Mouse (Mus musculus): ENCODE data around the gene Capn10.

DNA sequence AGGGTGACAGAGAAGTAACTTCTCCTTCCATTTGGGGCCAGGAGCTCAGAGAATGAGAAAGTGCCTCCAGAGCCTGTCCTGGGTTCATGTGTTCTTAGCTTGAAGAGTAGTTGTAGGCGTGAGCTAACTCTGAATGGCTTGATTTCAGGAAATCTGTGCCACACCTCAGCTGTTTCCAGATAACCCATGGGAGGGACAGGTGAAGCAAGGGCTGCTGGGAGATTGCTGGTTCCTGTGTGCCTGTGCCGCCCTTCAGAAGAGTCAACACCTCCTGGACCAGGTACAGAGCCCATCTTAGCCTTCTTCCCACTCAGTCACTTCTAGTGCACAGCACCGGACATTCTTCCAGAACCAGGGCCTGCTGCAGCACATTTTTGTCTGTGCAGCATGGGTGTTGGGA lies 3.6 kb downstream of the Capn10 start:
- TF ChIP-seq KAT2A (IDR thresholded peaks at IDR 0.05; ENCODE audit: insufficient replicate concordance, low read length) (no peak), MYC (IDR thresholded peaks at IDR 0.05; ENCODE audit: low read depth, low read length) (no peak), EP300 (IDR thresholded peaks at IDR 0.05; ENCODE audit: low read length) (no peak), E2F4 (IDR thresholded peaks at IDR 0.05; ENCODE audit: insufficient replicate concordance, low read depth, low read length) (no peak), USF1 (IDR thresholded peaks at IDR 0.05; ENCODE audit: low read depth, low read length) (no peak), POLR2A (IDR thresholded peaks at IDR 0.05; ENCODE audit: low read depth, low read length) (no peak), MAFK (IDR thresholded peaks at IDR 0.05; ENCODE audit: insufficient replicate concordance, low read length) (no peak), CTCF (conservative IDR thresholded peaks at IDR 0.05 in 1 of 2, IDR thresholded peaks at IDR 0.05 in 1 of 2; ENCODE audit: low read depth in 2 of 2, low read length in 2 of 2) (no peak), MAX (IDR thresholded peaks at IDR 0.05; ENCODE audit: low read length) (no peak), ELF1 (IDR thresholded peaks at IDR 0.05; ENCODE audit: low read depth, low read length) (no peak), CHD2 (IDR thresholded peaks at IDR 0.05; ENCODE audit: low read length) (no peak), SIN3A (IDR thresholded peaks at IDR 0.05; ENCODE audit: low read length) (no peak), TCF12 (IDR thresholded peaks at IDR 0.05; ENCODE audit: low read depth, low read length) (no peak), RCOR1 (conservative IDR thresholded peaks at IDR 0.05; ENCODE audit: low read depth, low read length) (no peak)

All from CH12.LX (cell line).